Mouse (Mus musculus): ENCODE measurements at regions not wholly inside any gene's neighbourhood (a gene's known extent, or its start where the extent isn't known, plus 50 kb on each side); places are given as distances from the start of the nearest gene placed in this dataset.

- Histone ChIP-seq H3K79me2 (ENCODE audit: control insufficient read depth, insufficient read depth) (no peaks in the 10 kb centered on the region), H3ac (ENCODE audit: control insufficient read depth, insufficient read length) (no peak overlapping the region)
- TF ChIP-seq MYOD1 (IDR thresholded peaks at IDR 0.05; ENCODE audit: control insufficient read depth in 1 of 3, insufficient read length in 2 of 3, low read depth in 2 of 3) (peak; percentile 45 to 61 (median 51)), MAX (IDR thresholded peaks at IDR 0.05; ENCODE audit: low read depth) (no peak)
These were observed 251.8 kb upstream of the Nrp1 start for GRCm38 (mm10) chr8:128106569-128106968.

GRCm38 (mm10) chr8:128107041-128107440 lies 251.4 kb upstream of the Nrp1 start:
- no peaks in the 10 kb centered on the region for H3K27me3 ChIP-seq (ENCODE audit: control insufficient read depth, insufficient read depth, insufficient read length)
- no peak overlapping the region for H3K4me3 ChIP-seq
- H3K36me3 ChIP-seq (ENCODE audit: control insufficient read depth, insufficient read depth): no peaks in the 10 kb centered on the region
- no peak overlapping the region for H3ac ChIP-seq (ENCODE audit: control insufficient read depth, insufficient read length)
- H3K79me2 ChIP-seq (ENCODE audit: control insufficient read depth, insufficient read depth): no peaks in the 10 kb centered on the region
- TF ChIP-seq E2F4 (IDR thresholded peaks at IDR 0.05; ENCODE audit: insufficient read depth): no peak
- TF ChIP-seq MAX (IDR thresholded peaks at IDR 0.05; ENCODE audit: low read depth): no peak
- TF ChIP-seq POLR2A (IDR thresholded peaks at IDR 0.05; ENCODE audit: insufficient read length, low read depth): no peak
- no peak for TF ChIP-seq SRF (IDR thresholded peaks at IDR 0.05; ENCODE audit: control insufficient read depth, insufficient read length, low read depth)
- TF ChIP-seq MYOD1 (IDR thresholded peaks at IDR 0.05; ENCODE audit: control insufficient read depth in 1 of 3, insufficient read length in 2 of 3, low read depth in 2 of 3): no peak
- no peak for TF ChIP-seq MYOG (IDR thresholded peaks at IDR 0.05; ENCODE audit: control insufficient read depth in 1 of 3, insufficient read depth in 1 of 3, insufficient read length in 2 of 3, low read depth in 2 of 3)
- no peak for TF ChIP-seq REST (IDR thresholded peaks at IDR 0.05; ENCODE audit: insufficient read depth, insufficient read length)
- TF ChIP-seq TCF12 (IDR thresholded peaks at IDR 0.05; ENCODE audit: insufficient read depth, poor library complexity, severe bottlenecking): no peak
- no peak for TF ChIP-seq USF1 (IDR thresholded peaks at IDR 0.05; ENCODE audit: low read depth)
- TF ChIP-seq POLR2AphosphoS2 (IDR thresholded peaks at IDR 0.05; ENCODE audit: insufficient read length, low read depth): no peak
- no peak for TF ChIP-seq TCF3 (IDR thresholded peaks at IDR 0.05; ENCODE audit: insufficient read length, low read depth)
- no peak for TF ChIP-seq CEBPB (IDR thresholded peaks at IDR 0.05; ENCODE audit: insufficient read depth, poor library complexity, severe bottlenecking)
- no peak overlapping the region for H3K4me2 ChIP-seq (ENCODE audit: low read depth)

More at GRCm38 (mm10) chr8:128106569-128106968, 251.8 kb upstream of the Nrp1 start:
- no peaks in the 10 kb centered on the region for H3K27me3 ChIP-seq (ENCODE audit: control insufficient read depth, insufficient read depth, insufficient read length)
- no peak overlapping the region for H3K4me3 ChIP-seq
- H3K36me3 ChIP-seq (ENCODE audit: control insufficient read depth, insufficient read depth): no peaks in the 10 kb centered on the region
- no peak overlapping the region for H3K4me2 ChIP-seq (ENCODE audit: low read depth)

- TF ChIP-seq MAX (IDR thresholded peaks at IDR 0.05; ENCODE audit: low read depth) (no peak), E2F4 (IDR thresholded peaks at IDR 0.05; ENCODE audit: insufficient read depth) (no peak), USF1 (IDR thresholded peaks at IDR 0.05; ENCODE audit: low read depth) (no peak), POLR2AphosphoS2 (IDR thresholded peaks at IDR 0.05; ENCODE audit: insufficient read length, low read depth) (no peak), TCF12 (IDR thresholded peaks at IDR 0.05; ENCODE audit: insufficient read depth, poor library complexity, severe bottlenecking) (no peak), TCF3 (IDR thresholded peaks at IDR 0.05; ENCODE audit: insufficient read length, low read depth) (no peak), POLR2A (IDR thresholded peaks at IDR 0.05; ENCODE audit: insufficient read length, low read depth) (no peak), REST (IDR thresholded peaks at IDR 0.05; ENCODE audit: insufficient read depth, insufficient read length) (no peak), MYOD1 (IDR thresholded peaks at IDR 0.05; ENCODE audit: control insufficient read depth in 1 of 3, insufficient read length in 2 of 3, low read depth in 2 of 3) (no peak), CEBPB (IDR thresholded peaks at IDR 0.05; ENCODE audit: insufficient read depth, poor library complexity, severe bottlenecking) (no peak), MYOG (IDR thresholded peaks at IDR 0.05; ENCODE audit: control insufficient read depth in 1 of 3, insufficient read depth in 1 of 3, insufficient read length in 2 of 3, low read depth in 2 of 3) (no peak), SRF (IDR thresholded peaks at IDR 0.05; ENCODE audit: control insufficient read depth, insufficient read length, low read depth) (no peak)
- H3K79me2 ChIP-seq (ENCODE audit: control insufficient read depth, insufficient read depth): no peaks in the 10 kb centered on the region
- no peak overlapping the region for H3K4me2 ChIP-seq (ENCODE audit: low read depth)
These were observed 249.4 kb upstream of the Nrp1 start for GRCm38 (mm10) chr8:128109036-128109435.

GRCm38 (mm10) chr8:128111132-128111531 lies 247.3 kb upstream of the Nrp1 start:
- no peak for TF ChIP-seq MYOD1 (IDR thresholded peaks at IDR 0.05; ENCODE audit: control insufficient read depth in 1 of 3, insufficient read length in 2 of 3, low read depth in 2 of 3)
- TF ChIP-seq CEBPB (IDR thresholded peaks at IDR 0.05; ENCODE audit: insufficient read depth, poor library complexity, severe bottlenecking): no peak
- no peak for TF ChIP-seq POLR2A (IDR thresholded peaks at IDR 0.05; ENCODE audit: insufficient read length, low read depth)
- no peak for TF ChIP-seq TCF3 (IDR thresholded peaks at IDR 0.05; ENCODE audit: insufficient read length, low read depth)
- TF ChIP-seq USF1 (IDR thresholded peaks at IDR 0.05; ENCODE audit: low read depth): no peak
- no peak for TF ChIP-seq MYOG (IDR thresholded peaks at IDR 0.05; ENCODE audit: control insufficient read depth in 1 of 3, insufficient read depth in 1 of 3, insufficient read length in 2 of 3, low read depth in 2 of 3)
- no peak for TF ChIP-seq MAX (IDR thresholded peaks at IDR 0.05; ENCODE audit: low read depth)
- no peak for TF ChIP-seq POLR2AphosphoS2 (IDR thresholded peaks at IDR 0.05; ENCODE audit: insufficient read length, low read depth)
- TF ChIP-seq REST (IDR thresholded peaks at IDR 0.05; ENCODE audit: insufficient read depth, insufficient read length): no peak
- no peak for TF ChIP-seq TCF12 (IDR thresholded peaks at IDR 0.05; ENCODE audit: insufficient read depth, poor library complexity, severe bottlenecking)
- no peak for TF ChIP-seq SRF (IDR thresholded peaks at IDR 0.05; ENCODE audit: control insufficient read depth, insufficient read length, low read depth)
- TF ChIP-seq E2F4 (IDR thresholded peaks at IDR 0.05; ENCODE audit: insufficient read depth): no peak
- Histone ChIP-seq H3ac (ENCODE audit: control insufficient read depth, insufficient read length) (no peak overlapping the region), H3K79me2 (ENCODE audit: control insufficient read depth, insufficient read depth) (no peaks in the 10 kb centered on the region), H3K4me3 (no peak overlapping the region), H3K4me2 (ENCODE audit: low read depth) (no peak overlapping the region), H3K36me3 (ENCODE audit: control insufficient read depth, insufficient read depth) (no peaks in the 10 kb centered on the region), H3K27me3 (ENCODE audit: control insufficient read depth, insufficient read depth, insufficient read length) (no peaks in the 10 kb centered on the region)

More at GRCm38 (mm10) chr8:128109036-128109435, 249.4 kb upstream of the Nrp1 start:
- no peaks in the 10 kb centered on the region for H3K36me3 ChIP-seq (ENCODE audit: control insufficient read depth, insufficient read depth)
- H3K27me3 ChIP-seq (ENCODE audit: control insufficient read depth, insufficient read depth, insufficient read length): no peaks in the 10 kb centered on the region
- no peak overlapping the region for H3K4me3 ChIP-seq
- no peak overlapping the region for H3ac ChIP-seq (ENCODE audit: control insufficient read depth, insufficient read length)

- H3K4me3 ChIP-seq: no peak overlapping the region
- no peak overlapping the region for H3ac ChIP-seq (ENCODE audit: control insufficient read depth, insufficient read length)
- peak overlapping the region; percentile 52 for H3K4me2 ChIP-seq (ENCODE audit: low read depth)
- H3K79me2 ChIP-seq (ENCODE audit: control insufficient read depth, insufficient read depth): no peaks in the 10 kb centered on the region
- no peaks in the 10 kb centered on the region for H3K36me3 ChIP-seq (ENCODE audit: control insufficient read depth, insufficient read depth)
- no peak for TF ChIP-seq SRF (IDR thresholded peaks at IDR 0.05; ENCODE audit: control insufficient read depth, insufficient read length, low read depth)
- no peak for TF ChIP-seq MAX (IDR thresholded peaks at IDR 0.05; ENCODE audit: low read depth)
- no peak for TF ChIP-seq E2F4 (IDR thresholded peaks at IDR 0.05; ENCODE audit: insufficient read depth)
- no peak for TF ChIP-seq TCF3 (IDR thresholded peaks at IDR 0.05; ENCODE audit: insufficient read length, low read depth)
- TF ChIP-seq REST (IDR thresholded peaks at IDR 0.05; ENCODE audit: insufficient read depth, insufficient read length): no peak
- TF ChIP-seq USF1 (IDR thresholded peaks at IDR 0.05; ENCODE audit: low read depth): no peak
- TF ChIP-seq POLR2A (IDR thresholded peaks at IDR 0.05; ENCODE audit: insufficient read length, low read depth): no peak
- TF ChIP-seq MYOG (IDR thresholded peaks at IDR 0.05; ENCODE audit: control insufficient read depth in 1 of 3, insufficient read depth in 1 of 3, insufficient read length in 2 of 3, low read depth in 2 of 3): no peak
- TF ChIP-seq CEBPB (IDR thresholded peaks at IDR 0.05; ENCODE audit: insufficient read depth, poor library complexity, severe bottlenecking): no peak
- TF ChIP-seq POLR2AphosphoS2 (IDR thresholded peaks at IDR 0.05; ENCODE audit: insufficient read length, low read depth): no peak
- TF ChIP-seq TCF12 (IDR thresholded peaks at IDR 0.05; ENCODE audit: insufficient read depth, poor library complexity, severe bottlenecking): no peak
- no peak for TF ChIP-seq MYOD1 (IDR thresholded peaks at IDR 0.05; ENCODE audit: control insufficient read depth in 1 of 3, insufficient read length in 2 of 3, low read depth in 2 of 3)
- no peaks in the 10 kb centered on the region for H3K27me3 ChIP-seq (ENCODE audit: control insufficient read depth, insufficient read depth, insufficient read length)
These were observed 245.3 kb upstream of the Nrp1 start for GRCm38 (mm10) chr8:128113116-128113515.

Data from myocyte (in vitro differentiated cells).